Mouse (Mus musculus) forebrain, embryonic 10.5 days (tissue): ENCODE results near the gene Oas3. TPM values are rescaled to one million over a fixed set of nuclear protein-coding genes. Genes with fewer than 3 reads are reported as not detected.
A peak's percentile ranks its signal among the peaks of the same experiment; 100 is the strongest.

ENCODE experiments used
- DNase-seq: peaks from one replicate; pipeline ENCODE4 v3.0.0-alpha.2; 2017; ENCODE audit warnings: low spot score; ENCODE audit errors: extremely low spot score
- H3K27ac ChIP-seq: fragments of 300-500 bp; sonication (generic); 2 replicates; pipeline ENCODE4 v1.5.1; 2016; ENCODE audit warnings: mild to moderate bottlenecking
- H3K27me3 ChIP-seq: fragments of 300-500 bp; sonication (generic); 2 replicates; pipeline ENCODE4 v1.6.1; 2016; ENCODE audit warnings: mild to moderate bottlenecking; ENCODE audit not compliant: poor library complexity, severe bottlenecking
- H3K36me3 ChIP-seq: fragments of 300-500 bp; sonication (generic); replicated peaks from 2 replicates; pipeline ENCODE4 v1.6.1; 2016; ENCODE audit warnings: mild to moderate bottlenecking, moderate library complexity
- H3K4me1 ChIP-seq: fragments of 300-500 bp; sonication (generic); 2 replicates; pipeline ENCODE4 v1.6.1; 2016
- H3K4me3 ChIP-seq: fragments of 300-500 bp; sonication (generic); 2 replicates; pipeline ENCODE4 v1.5.1; 2016; ENCODE audit warnings: mild to moderate bottlenecking, moderate library complexity
- H3K9me3 ChIP-seq: fragments of 300-500 bp; sonication (generic); 2 replicates; pipeline ENCODE4 v1.6.1; 2016; ENCODE audit warnings: mild to moderate bottlenecking, moderate library complexity
- WGBS: fragments of 180-500 bp; shearing (Covaris S2); methylation state at CpG from one replicate; pipeline ENCODE4 v1.1.7; 2016; 5-methylcytosine and 5-hydroxymethylcytosine counted together
- polyA plus RNA-seq: library from polyadenylated mRNA; unstranded; fragments of >200 nt; fragmentation: Nextera tagmentation; extraction: Ambion mirVana; gene quantifications from 2 replicates; pipeline ENCODE4 v1.2.1, GENCODE M21; 2016

The Oas3 gene
- polyA plus RNA-seq, 1 experiment from 2014 or later = 0.07 TPM

- Histone ChIP-seq H3K36me3 (no peaks in the 10 kb centered on the region), H3K4me3 (no peak overlapping the region), H3K4me1 (no peaks in the 10 kb centered on the region), H3K9me3 (no peaks in the 10 kb centered on the region), H3K27me3 (no peaks in the 10 kb centered on the region), H3K27ac (no peak overlapping the region)
- DNase-seq = peak; percentile 25
- WGBS = 21% methylated on average over 5 of the region's 5 CpGs
Measured at GRCm38 (mm10) chr5:120746451-120746850, 31.0 kb downstream of the Oas3 start.

DNA sequence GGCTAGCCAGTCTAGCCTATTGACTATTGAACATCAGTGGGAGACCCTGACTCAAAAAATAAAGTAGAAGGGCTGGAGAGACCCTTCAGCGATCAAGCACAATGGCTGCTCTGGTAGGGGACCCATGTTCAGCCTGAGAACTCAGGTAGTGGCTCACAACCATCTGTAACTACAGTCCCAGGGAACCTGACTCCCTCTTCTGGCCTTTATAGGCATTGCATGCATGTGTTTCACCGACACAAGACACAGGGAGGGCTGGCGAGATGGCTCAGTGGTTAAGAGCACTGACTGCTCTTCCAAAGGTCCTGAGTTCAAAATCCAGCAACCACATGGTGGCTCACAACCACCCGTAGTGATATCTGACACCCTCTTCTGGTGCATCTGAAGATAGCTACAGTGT is 35.3 kb downstream of the Oas3 start:
- Histone ChIP-seq H3K9me3 (no peaks in the 10 kb centered on the region), H3K4me3 (no peak overlapping the region), H3K36me3 (no peaks in the 10 kb centered on the region), H3K27me3 (no peaks in the 10 kb centered on the region), H3K27ac (no peak overlapping the region), H3K4me1 (no peaks in the 10 kb centered on the region)
- 33% methylated on average over 4 of the region's 4 CpGs for WGBS
- peak; percentile 33 for DNase-seq

DNA sequence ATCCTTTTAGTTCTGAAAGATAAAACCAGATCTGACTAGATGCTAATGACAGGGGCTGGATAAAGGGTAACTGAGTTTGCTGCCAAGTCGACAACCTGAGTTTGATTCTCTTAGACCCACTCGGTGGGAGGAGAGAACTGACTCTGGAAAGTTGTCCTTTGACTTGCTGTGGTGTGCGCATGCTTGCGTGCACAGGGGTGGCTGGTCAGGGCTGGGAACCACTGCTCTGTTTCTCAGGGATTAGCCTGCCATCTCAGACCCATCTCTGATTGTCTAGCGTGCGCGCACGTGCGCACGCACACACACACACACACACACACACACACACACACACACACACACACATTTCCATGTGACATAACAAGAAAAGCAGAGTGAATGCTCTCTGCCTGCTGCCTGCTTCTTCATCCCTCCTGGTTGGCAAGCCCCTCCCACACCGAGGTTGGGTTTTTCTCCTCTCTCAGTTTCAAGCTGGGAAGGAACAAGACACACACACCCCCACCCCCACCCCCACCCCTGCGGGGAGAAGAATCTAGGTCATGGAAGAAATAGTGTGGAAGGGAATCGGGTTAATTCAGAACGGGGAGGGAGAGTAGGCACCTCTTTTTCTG is 43.0 kb downstream of the Oas3 start:
- Histone ChIP-seq H3K27me3 (no peaks in the 10 kb centered on the region), H3K9me3 (no peaks in the 10 kb centered on the region), H3K4me1 (peaks cover 14% of the 10 kb centered on the region), H3K4me3 (no peak overlapping the region), H3K36me3 (no peaks in the 10 kb centered on the region), H3K27ac (no peak overlapping the region)
- WGBS = 66% methylated on average over 14 of the region's 14 CpGs
- no peak for DNase-seq

DNA sequence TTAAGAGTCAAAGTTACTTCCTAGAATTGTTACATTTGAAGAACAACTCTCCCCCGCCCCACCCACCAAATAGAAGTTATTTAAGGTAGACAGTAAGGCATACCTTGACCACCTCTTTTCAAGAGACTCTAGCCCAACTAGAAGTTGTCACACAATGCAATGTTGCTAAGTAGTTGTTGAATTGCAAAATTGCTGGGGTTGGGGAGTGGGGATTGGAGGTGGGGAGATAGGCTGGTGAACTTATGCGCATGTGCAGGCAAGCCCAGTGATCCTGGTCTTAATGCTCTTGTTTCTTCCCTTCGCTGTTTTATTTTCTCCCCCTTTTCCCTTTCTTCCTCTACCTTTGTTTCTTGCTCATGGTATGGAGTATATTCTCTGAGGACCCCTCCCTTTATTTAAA is 43.8 kb downstream of the Oas3 start:
- H3K36me3 ChIP-seq = no peaks in the 10 kb centered on the region
- no peak overlapping the region for H3K4me3 ChIP-seq
- no peaks in the 10 kb centered on the region for H3K9me3 ChIP-seq
- no peak overlapping the region for H3K27ac ChIP-seq
- no peaks in the 10 kb centered on the region for H3K27me3 ChIP-seq
- H3K4me1 ChIP-seq = peaks cover 14% of the 10 kb centered on the region
- DNase-seq = no peak
- WGBS = 88% methylated on average over 3 of the region's 3 CpGs

DNA sequence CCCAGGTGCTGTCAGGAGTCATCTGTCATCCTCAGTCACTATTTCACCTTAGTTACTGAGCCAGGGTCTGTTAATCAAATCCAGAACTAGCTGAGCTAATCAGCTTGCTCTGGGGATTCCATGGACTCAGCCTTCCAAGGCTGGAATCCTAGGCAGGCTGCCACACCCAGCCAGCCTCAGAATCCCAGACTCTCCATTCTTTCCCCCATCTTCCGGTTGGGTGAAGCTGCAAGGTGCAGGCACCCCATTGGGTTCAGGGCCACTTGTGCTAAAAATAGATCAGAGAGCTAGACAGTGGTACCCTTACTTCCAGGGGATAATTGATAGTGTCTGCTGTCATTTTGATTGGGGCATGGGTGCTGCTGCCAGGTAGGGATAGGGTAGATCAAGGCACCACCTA is 44.7 kb downstream of the Oas3 start:
- no peak for DNase-seq
- WGBS = 57% methylated on average over 1 of the region's 1 CpGs
- H3K4me1 ChIP-seq = peaks cover 14% of the 10 kb centered on the region
- H3K9me3 ChIP-seq = no peaks in the 10 kb centered on the region
- H3K27me3 ChIP-seq = no peaks in the 10 kb centered on the region
- H3K27ac ChIP-seq = no peak overlapping the region
- no peaks in the 10 kb centered on the region for H3K36me3 ChIP-seq
- no peak overlapping the region for H3K4me3 ChIP-seq

GRCm38 (mm10) chr5:120729319-120729718 is 48.1 kb downstream of the Oas3 start:
- 88% methylated on average over 10 of the region's 10 CpGs for WGBS
- no peaks in the 10 kb centered on the region for H3K9me3 ChIP-seq

GRCm38 (mm10) chr5:120725811-120726455 is 51.5 kb downstream of the Oas3 start:
- Histone ChIP-seq H3K27me3 (no peaks in the 10 kb centered on the region), H3K9me3 (no peaks in the 10 kb centered on the region), H3K27ac (no peak overlapping the region), H3K36me3 (no peaks in the 10 kb centered on the region), H3K4me1 (peaks cover 6% of the 10 kb centered on the region; the same call in 1 of the 2 replicates), H3K4me3 (no peak overlapping the region)
- WGBS = 67% methylated on average over 12 of the region's 12 CpGs
- no peak for DNase-seq

More at GRCm38 (mm10) chr5:120729319-120729718, 48.1 kb downstream of the Oas3 start:
- H3K4me1 ChIP-seq = peaks cover 6% of the 10 kb centered on the region
- H3K4me3 ChIP-seq = no peak overlapping the region
- no peaks in the 10 kb centered on the region for H3K27me3 ChIP-seq
- DNase-seq = no peak
- no peak overlapping the region for H3K27ac ChIP-seq
- no peaks in the 10 kb centered on the region for H3K36me3 ChIP-seq

DNA sequence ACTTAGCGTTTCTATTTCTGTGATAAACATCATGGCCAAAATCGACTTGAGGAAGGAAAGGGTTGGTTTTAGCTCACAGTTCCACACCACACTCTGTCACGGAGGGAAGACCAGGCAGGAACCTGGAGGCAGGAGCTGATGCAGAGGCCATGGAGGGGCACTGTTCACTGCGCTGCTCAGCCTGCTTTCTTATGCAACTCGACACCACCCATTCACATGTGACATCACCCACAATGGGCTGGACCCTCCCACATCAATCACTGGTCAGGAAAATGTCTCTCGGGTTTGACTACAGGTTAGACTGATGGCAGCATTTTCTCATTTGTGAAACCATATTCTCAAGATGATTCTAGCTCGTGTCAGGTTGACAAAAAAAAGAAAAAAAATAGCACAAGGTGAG is 56.5 kb downstream of the Oas3 start:
- no peak overlapping the region for H3K27ac ChIP-seq
- H3K9me3 ChIP-seq = no peaks in the 10 kb centered on the region
- 60% methylated on average over 7 of the region's 7 CpGs for WGBS
- H3K27me3 ChIP-seq = peaks cover 3% of the 10 kb centered on the region; the same call in 1 of the 2 replicates
- peaks cover 14% of the 10 kb centered on the region for H3K4me1 ChIP-seq
- no peak for DNase-seq
- no peaks in the 10 kb centered on the region for H3K36me3 ChIP-seq
- H3K4me3 ChIP-seq = no peak overlapping the region

DNA sequence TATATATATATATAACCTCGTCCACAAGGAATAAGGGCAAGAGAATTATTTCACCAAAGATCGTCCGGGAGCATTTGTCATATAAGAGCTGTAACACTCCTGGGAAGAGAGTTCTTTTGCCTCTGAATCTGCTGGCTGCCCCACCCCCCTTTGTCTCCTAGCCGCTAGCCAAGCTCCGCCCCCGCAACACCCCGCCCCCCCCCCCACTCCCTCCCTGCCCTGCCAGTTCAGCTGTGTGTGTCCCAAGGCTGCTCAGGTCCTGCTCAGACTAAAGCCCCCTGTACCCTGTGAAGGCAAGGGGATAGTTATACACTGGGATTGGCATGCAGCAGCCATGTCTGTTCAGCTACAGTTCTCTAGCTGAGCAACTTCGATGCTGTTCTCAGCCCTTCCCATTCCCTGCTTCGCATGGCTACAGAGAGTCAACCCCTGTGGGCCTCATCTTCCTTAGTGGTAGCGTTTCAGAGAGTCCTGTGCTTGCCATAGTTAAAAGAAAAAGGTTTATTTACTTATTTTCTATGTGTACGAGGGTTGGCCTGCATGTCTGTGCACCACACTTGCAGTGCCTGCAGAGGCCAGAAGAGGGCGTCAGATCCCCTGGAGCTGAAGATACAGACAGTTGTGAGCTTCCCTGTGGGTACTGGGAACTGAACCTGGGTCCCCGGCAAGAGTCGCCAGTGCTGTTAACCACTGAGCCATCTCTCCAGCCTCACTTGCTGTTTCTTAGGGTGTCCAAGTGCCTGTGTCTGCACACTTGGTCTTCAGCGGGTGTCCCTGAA is 58.7 kb downstream of the Oas3 start:
- Histone ChIP-seq H3K27ac (no peak overlapping the region), H3K9me3 (no peaks in the 10 kb centered on the region), H3K4me1 (peaks cover 9% of the 10 kb centered on the region; the same call in 1 of the 2 replicates), H3K27me3 (peaks cover 24% of the 10 kb centered on the region), H3K36me3 (no peaks in the 10 kb centered on the region), H3K4me3 (no peak overlapping the region)
- WGBS = 57% methylated on average over 15 of the region's 15 CpGs
- no peak for DNase-seq

- no peak for DNase-seq
- Histone ChIP-seq H3K27me3 (peaks cover 41% of the 10 kb centered on the region), H3K4me3 (no peak overlapping the region), H3K9me3 (no peaks in the 10 kb centered on the region), H3K27ac (no peak overlapping the region), H3K4me1 (peaks cover 12% of the 10 kb centered on the region; the same call in 1 of the 2 replicates), H3K36me3 (no peaks in the 10 kb centered on the region)
- 84% methylated on average over 10 of the region's 10 CpGs for WGBS
Measured at GRCm38 (mm10) chr5:120717136-120717535, 60.3 kb downstream of the Oas3 start.

DNA sequence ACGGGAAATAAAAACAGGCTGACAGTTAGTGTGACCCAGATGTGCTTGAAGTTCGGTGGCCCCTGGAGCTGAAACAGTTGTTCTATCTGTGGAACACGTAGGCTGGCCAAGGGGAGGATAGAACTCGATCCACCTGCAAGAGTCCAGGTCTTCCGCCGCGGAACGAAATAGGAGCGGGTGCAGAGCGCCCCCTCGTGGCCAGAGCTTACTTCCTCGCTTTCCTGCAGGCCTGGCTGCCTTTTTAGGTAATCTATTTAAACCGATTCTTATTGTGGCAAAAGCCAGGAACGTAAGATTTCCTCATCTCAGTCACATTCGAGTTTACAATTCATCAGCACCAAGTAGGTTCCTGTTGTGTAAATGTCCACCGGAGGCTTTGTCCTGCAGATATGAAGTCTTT is 63.1 kb downstream of the Oas3 start:
- H3K36me3 ChIP-seq = no peaks in the 10 kb centered on the region
- H3K4me1 ChIP-seq = peaks cover 38% of the 10 kb centered on the region
- no peaks in the 10 kb centered on the region for H3K9me3 ChIP-seq
- peaks cover 69% of the 10 kb centered on the region for H3K27me3 ChIP-seq
- peak; percentile 75 for DNase-seq
- 4% methylated on average over 16 of the region's 16 CpGs for WGBS
- H3K4me3 ChIP-seq = no peak overlapping the region
- no peak overlapping the region for H3K27ac ChIP-seq

GRCm38 (mm10) chr5:120712721-120713120 is 64.7 kb downstream of the Oas3 start:
- peaks cover 85% of the 10 kb centered on the region for H3K27me3 ChIP-seq
- H3K36me3 ChIP-seq = no peaks in the 10 kb centered on the region
- H3K4me1 ChIP-seq = peaks cover 34% of the 10 kb centered on the region
- DNase-seq = no peak
- 75% methylated on average over 8 of the region's 8 CpGs for WGBS
- no peak overlapping the region for H3K4me3 ChIP-seq
- H3K9me3 ChIP-seq = no peaks in the 10 kb centered on the region
- no peak overlapping the region for H3K27ac ChIP-seq

- peak within 1 kb of the TSS; percentile 75 for H3K27ac ChIP-seq
- no peaks in the 10 kb centered on the region for H3K9me3 ChIP-seq
- H3K4me3 ChIP-seq = peak within 1 kb of the TSS; percentile 64
- no peaks in the 10 kb centered on the region for H3K36me3 ChIP-seq
- peaks cover 94% of the 10 kb centered on the region for H3K27me3 ChIP-seq
- DNase-seq = no peak
- peaks cover 38% of the 10 kb centered on the region for H3K4me1 ChIP-seq
- 32% methylated on average over 3 of the region's 3 CpGs for WGBS
Measured at GRCm38 (mm10) chr5:120711827-120712226, 65.6 kb downstream of the Oas3 start, which contains the start of gene Dtx1. Gene Dtx1, minus strand, starts transcription at chr5:120711927.
